Mouse (Mus musculus) hindbrain, embryonic 13.5 days (tissue): ENCODE results near the gene Hbs1l. TPM values are rescaled to one million over a fixed set of nuclear protein-coding genes. Genes with fewer than 3 reads are reported as not detected.

Source experiments
- ATAC-seq: fragments of 200-750 bp; cut with Nextera tagmentation; 2 replicates; pipeline ENCODE4 v1.8.0; 2017; ENCODE audit warnings: moderate TSS enrichment; ENCODE audit not compliant: low FRiP score
- H3K27ac ChIP-seq: fragments of 300-500 bp; sonication (generic); 2 replicates; pipeline ENCODE4 v1.5.1; 2015; ENCODE audit warnings: inconsistent platforms, mild to moderate bottlenecking, moderate library complexity
- H3K27me3 ChIP-seq: fragments of 300-500 bp; sonication (generic); 2 replicates; pipeline ENCODE4 v1.6.1; 2015; ENCODE audit warnings: mild to moderate bottlenecking, inconsistent platforms
- H3K36me3 ChIP-seq: fragments of 300-500 bp; sonication (generic); 2 replicates; pipeline ENCODE4 v1.6.1; 2015; ENCODE audit warnings: mild to moderate bottlenecking, inconsistent platforms
- H3K4me1 ChIP-seq: fragments of 300-500 bp; sonication (generic); replicated peaks from 2 replicates; pipeline ENCODE4 v1.6.1; 2015; ENCODE audit warnings: inconsistent platforms
- H3K4me2 ChIP-seq: fragments of 300-500 bp; sonication (generic); 2 replicates; pipeline ENCODE4 v1.6.1; 2015; ENCODE audit warnings: inconsistent platforms, mild to moderate bottlenecking, moderate library complexity
- H3K4me3 ChIP-seq: fragments of 300-500 bp; sonication (generic); 2 replicates; pipeline ENCODE4 v1.5.1; 2015; ENCODE audit warnings: mild to moderate bottlenecking, inconsistent platforms
- H3K9ac ChIP-seq: fragments of 300-500 bp; sonication (generic); 2 replicates; pipeline ENCODE4 v1.6.1; 2015; ENCODE audit warnings: mild to moderate bottlenecking, inconsistent platforms
- H3K9me3 ChIP-seq: fragments of 300-500 bp; sonication (generic); 2 replicates; pipeline ENCODE4 v1.6.1; 2016; ENCODE audit warnings: inconsistent platforms
- WGBS: fragments of 180-500 bp; shearing (Covaris S2); methylation state at CpG from one replicate; pipeline ENCODE4 v1.1.7; 2015; 5-methylcytosine and 5-hydroxymethylcytosine counted together
- polyA plus RNA-seq: library from polyadenylated mRNA; unstranded; fragments of >200 nt; fragmentation: Nextera tagmentation; extraction: Ambion mirVana; gene quantifications from 2 replicates; pipeline ENCODE4 v1.2.1, GENCODE M21; 2015

Gene Hbs1l
- polyA plus RNA-seq, 1 experiment from 2014 or later, result 99.1 TPM

DNA sequence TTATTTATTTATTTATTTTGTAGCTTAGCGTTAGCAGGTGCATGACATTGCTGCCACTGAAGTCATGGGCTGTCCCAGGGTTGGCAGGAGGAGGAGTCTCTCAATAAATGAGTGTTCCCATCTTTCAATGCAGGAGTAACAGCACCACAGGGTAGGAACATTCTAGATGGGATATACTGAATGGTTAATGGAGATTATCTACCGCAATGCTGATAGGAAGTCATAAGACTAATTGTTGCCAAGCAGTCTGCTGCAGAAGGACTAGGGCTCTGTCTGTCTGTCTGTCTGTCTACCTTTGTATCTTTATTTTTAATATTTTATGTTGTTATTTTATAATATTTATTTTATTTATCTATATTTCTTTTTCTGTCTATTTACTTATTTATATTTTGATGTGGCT, 24.5 kb upstream of the Hbs1l start:
- Histone ChIP-seq H3K36me3 (no peaks in the 10 kb centered on the region), H3K4me1 (no peaks in the 10 kb centered on the region), H3K27ac (no peak overlapping the region), H3K27me3 (no peaks in the 10 kb centered on the region), H3K4me2 (no peak overlapping the region), H3K9me3 (no peaks in the 10 kb centered on the region), H3K9ac (no peak overlapping the region), H3K4me3 (no peak overlapping the region)
- no peak for ATAC-seq
- WGBS, result 95% methylated on average over 2 of the region's 2 CpGs

DNA sequence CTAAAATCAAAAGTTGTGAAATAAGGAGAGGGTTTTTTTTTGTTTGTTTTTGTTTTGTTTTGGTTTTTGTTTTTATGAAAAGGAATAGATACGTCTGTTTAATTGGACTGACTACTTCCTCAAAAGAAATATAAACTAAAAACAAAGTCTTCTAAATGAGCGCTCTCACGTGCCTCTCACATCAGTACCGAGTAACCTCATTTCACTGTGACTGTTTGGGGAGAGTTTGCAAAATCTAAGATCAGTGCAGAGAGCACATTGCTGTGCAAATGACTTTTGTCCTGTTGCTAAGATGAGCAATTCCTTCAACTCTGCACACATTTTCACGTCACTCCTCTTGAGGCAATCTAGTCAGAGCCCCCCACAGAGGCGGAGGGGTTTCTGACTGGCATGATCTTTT, 24.0 kb upstream of the Hbs1l start:
- Histone ChIP-seq H3K36me3 (no peaks in the 10 kb centered on the region), H3K9ac (no peak overlapping the region), H3K27ac (no peak overlapping the region), H3K4me3 (no peak overlapping the region), H3K9me3 (no peaks in the 10 kb centered on the region), H3K4me2 (no peak overlapping the region), H3K4me1 (no peaks in the 10 kb centered on the region), H3K27me3 (no peaks in the 10 kb centered on the region)
- no peak for ATAC-seq
- 66% methylated on average over 6 of the region's 6 CpGs for WGBS

DNA sequence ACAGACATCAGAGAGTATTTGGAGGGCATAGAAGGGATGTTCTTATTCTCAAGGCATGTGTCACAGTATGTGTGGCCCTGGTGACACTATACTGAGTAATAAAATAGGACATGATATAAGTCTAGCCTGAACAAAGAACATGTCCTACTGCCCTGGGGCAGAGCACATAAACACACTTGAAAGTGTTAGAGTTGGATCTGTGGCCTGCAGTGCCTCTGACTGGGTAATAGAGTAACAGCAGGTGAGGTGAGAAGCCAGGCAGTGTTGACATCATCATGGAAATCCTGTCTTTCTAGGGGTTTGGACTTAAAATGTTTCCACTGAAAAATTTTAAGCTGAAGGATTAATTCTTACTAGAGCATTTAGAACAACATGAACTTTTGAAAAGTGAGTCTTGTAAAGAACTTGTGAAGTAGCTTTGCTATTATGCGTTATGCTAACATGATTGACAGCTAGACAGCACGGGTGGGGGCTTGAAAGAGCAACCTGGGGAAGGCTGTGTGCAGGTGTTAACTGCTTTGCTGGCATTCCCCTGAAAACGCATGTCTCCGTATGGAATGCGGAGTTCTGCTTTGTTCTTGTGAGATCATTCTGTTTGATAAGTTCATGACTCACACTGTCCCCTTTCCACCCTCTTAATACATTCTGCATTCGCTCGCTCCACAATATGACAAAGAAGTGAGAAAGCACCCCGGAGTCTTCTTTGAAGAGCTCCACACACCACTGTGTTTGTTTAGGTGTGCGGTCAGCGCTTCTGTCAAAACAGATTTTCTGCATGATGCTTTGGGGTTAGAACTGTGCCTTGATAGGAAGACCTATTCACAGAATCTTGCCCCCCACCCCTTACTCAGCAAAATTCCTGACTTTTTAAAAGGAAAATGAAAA, 8.3 kb upstream of the Hbs1l start:
- H3K9me3 ChIP-seq, result no peaks in the 10 kb centered on the region
- H3K27ac ChIP-seq, result no peak overlapping the region
- no peak overlapping the region for H3K4me3 ChIP-seq
- 60% methylated on average over 10 of the region's 10 CpGs for WGBS
- no peaks in the 10 kb centered on the region for H3K36me3 ChIP-seq
- no peak overlapping the region for H3K9ac ChIP-seq
- no peak for ATAC-seq
- H3K27me3 ChIP-seq, result no peaks in the 10 kb centered on the region
- no peaks in the 10 kb centered on the region for H3K4me1 ChIP-seq
- H3K4me2 ChIP-seq, result no peak overlapping the region

DNA sequence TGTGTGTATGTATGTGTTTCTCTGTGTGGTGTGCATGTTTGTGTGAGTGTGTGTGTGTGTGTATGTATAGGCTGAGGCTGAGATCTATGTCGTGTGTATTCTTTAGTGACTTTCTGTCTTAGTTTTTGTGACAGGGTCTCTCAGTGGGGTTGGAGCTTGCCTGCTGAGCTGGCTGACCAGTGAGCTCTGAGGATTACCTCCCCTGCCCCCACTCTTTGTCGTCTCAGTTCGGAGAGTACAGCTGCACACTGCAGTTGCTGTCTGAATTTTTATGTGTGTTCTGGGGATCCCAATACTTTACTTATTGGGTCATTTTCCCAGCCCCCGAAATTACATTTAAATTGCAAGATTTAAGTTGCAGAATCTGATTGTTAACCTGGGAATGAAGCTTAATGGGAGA, 4.6 kb upstream of the Hbs1l start:
- WGBS, result 36% methylated on average over 4 of the region's 4 CpGs
- Histone ChIP-seq H3K4me3 (no peak overlapping the region), H3K4me2 (no peak overlapping the region), H3K9me3 (no peaks in the 10 kb centered on the region), H3K4me1 (0 out of 2 replicates have a peak, but pooled peaks cover 2% of the 10 kb centered on the region), H3K27ac (no peak overlapping the region), H3K27me3 (no peaks in the 10 kb centered on the region), H3K36me3 (no peaks in the 10 kb centered on the region), H3K9ac (no peak overlapping the region)
- no peak for ATAC-seq

DNA sequence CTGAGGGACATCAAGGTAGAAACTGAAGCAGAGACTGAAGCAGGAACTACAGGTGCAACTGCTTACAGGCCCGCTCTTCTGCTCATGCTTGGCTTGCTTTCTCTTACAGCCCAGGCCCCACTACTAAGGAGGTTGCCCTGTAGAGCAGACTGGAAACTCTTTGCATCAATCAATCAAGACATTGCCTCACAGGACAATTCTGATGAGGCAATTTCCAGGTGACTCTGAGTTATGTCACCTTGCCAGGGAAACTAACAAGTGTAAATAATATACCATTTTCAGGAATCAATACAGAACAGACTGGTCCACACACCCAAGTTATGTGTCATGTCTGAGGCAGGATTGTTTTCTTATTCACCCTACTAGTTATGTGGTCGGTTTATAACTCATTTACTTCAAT, 1.6 kb upstream of the Hbs1l start:
- H3K27ac ChIP-seq, result no peak overlapping the region
- H3K36me3 ChIP-seq, result 0 out of 2 replicates have a peak, but pooled peaks cover under 1% of the 10 kb centered on the region
- no peak overlapping the region for H3K4me3 ChIP-seq
- no peaks in the 10 kb centered on the region for H3K27me3 ChIP-seq
- WGBS, result 94% methylated on average over 2 of the region's 2 CpGs
- H3K9me3 ChIP-seq, result no peaks in the 10 kb centered on the region
- ATAC-seq, result no peak
- H3K4me1 ChIP-seq, result peaks cover 24% of the 10 kb centered on the region
- no peak overlapping the region for H3K9ac ChIP-seq
- no peak overlapping the region for H3K4me2 ChIP-seq

DNA sequence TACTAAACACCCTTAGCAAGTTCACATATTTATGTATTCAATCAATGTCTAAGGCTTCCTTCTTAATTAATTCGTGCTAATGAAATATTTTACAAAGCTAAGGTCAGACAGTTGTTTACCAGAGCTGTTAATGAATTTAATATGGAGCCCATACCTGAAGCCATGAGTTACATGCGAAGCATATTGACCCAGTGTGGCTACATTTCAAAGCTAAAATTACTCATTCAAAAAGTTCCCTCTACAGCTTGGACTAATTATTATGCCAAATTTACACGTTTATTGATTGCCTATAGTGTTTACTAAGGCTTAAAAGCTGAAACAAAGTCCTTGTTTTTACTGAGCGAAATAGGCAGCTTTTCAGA, 401 bp upstream of the Hbs1l start:
- H3K4me1 ChIP-seq, result peaks cover 24% of the 10 kb centered on the region
- H3K4me3 ChIP-seq, result peak overlapping the region; percentile 94
- peak; percentile 51 for ATAC-seq
- H3K36me3 ChIP-seq, result peaks cover 10% of the 10 kb centered on the region
- H3K9me3 ChIP-seq, result no peaks in the 10 kb centered on the region
- no peak overlapping the region for H3K9ac ChIP-seq
- no peak overlapping the region for H3K27ac ChIP-seq
- no peaks in the 10 kb centered on the region for H3K27me3 ChIP-seq
- 45% methylated on average over 4 of the region's 4 CpGs for WGBS
- peak overlapping the region; percentile 53 for H3K4me2 ChIP-seq

DNA sequence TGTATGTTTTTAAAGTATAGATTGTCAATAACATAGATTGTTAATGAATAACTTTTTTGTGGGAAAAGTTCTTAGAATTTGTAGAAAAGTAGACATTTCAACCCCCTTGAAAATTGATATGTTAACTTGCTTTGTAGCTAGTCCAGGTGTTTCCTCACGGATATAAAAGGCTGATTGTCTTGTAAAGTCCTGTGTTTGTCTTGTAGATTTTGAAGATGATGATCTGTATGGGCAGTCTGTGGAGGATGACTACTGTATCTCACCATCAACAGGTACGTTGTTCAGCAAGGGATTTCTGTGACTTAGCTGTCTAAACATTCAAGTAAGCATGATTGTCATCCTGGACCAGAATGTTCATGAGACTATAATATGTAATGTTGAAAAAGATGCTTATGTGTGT, 3.2 kb downstream of the Hbs1l start:
- no peak overlapping the region for H3K4me3 ChIP-seq
- no peak for ATAC-seq
- H3K4me1 ChIP-seq, result peaks cover 24% of the 10 kb centered on the region
- H3K27me3 ChIP-seq, result no peaks in the 10 kb centered on the region
- H3K4me2 ChIP-seq, result no peak overlapping the region
- no peak overlapping the region for H3K9ac ChIP-seq
- peaks cover 28% of the 10 kb centered on the region for H3K36me3 ChIP-seq
- H3K27ac ChIP-seq, result no peak overlapping the region
- WGBS, result 91% methylated on average over 2 of the region's 2 CpGs
- no peaks in the 10 kb centered on the region for H3K9me3 ChIP-seq

DNA sequence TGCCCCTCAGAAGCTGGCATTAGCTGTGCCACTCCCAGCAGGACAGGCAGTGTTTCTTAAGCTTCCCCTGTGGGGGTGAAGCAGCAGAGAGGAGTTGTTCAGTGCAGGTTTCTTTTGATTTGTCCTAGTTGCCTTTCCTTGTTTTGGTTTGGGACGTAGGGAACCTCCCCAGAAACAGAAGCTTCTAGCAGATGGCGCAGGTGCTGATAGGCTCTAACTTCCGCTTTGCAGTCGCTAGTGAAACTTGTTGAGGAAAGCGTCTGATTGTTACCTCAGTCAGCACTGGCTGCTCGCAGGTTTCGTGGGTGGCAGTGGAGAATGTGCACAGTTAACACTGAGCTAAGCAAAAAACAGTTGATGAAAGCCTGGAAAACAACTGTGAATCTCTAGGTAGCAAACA, 6.0 kb downstream of the Hbs1l start:
- Histone ChIP-seq H3K9ac (no peak overlapping the region), H3K4me2 (no peak overlapping the region), H3K36me3 (peaks cover 52% of the 10 kb centered on the region), H3K4me1 (peaks cover 17% of the 10 kb centered on the region), H3K27me3 (no peaks in the 10 kb centered on the region), H3K9me3 (no peaks in the 10 kb centered on the region), H3K27ac (no peak overlapping the region), H3K4me3 (no peak overlapping the region)
- WGBS, result 92% methylated on average over 7 of the region's 7 CpGs
- ATAC-seq, result no peak

DNA sequence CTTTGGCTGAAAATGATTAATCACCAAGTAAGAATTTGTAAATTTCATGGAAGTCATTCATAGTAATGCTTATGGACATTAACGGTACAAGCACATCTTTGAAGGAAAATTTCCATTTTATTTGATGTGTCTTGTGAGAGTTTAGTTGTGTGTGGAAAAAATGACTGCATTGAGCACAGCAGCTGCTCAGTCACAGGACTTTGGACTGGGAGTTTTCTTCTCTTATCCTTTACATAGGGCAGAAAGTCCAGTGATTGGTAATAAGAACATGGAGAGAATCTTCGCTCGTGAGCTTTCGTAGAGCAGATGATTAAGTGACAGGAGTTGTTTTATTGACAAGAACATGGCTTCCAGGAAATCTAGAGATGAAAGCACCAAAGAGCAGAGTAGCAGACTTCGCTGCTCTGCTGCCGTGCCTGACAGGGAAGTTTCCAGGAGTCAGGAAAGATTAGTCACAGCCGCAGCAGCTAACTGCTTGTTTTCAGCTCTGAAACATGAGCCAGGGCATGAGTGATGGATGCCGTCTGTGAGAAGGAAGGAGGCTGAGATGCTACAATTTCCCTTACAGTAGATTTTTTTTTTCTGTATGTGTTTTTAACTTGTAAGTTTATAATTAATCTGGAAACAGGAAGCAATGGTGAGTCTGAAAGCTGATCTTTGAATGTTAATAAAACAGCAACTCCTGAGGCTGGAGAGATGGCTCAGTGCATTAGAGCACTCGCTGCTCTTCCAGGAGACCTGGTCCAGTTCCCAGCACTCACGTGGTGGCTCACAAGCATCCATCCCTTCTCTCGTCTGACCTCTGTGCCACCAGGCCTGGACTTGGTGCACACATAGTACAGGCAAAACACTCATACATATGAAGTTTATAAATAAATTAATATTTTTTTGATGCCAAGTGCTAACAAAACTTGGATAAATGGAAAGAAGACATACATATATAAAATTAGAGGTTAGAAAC, 9.2 kb downstream of the Hbs1l start:
- no peak overlapping the region for H3K4me3 ChIP-seq
- H3K27ac ChIP-seq, result no peak overlapping the region
- no peak for ATAC-seq
- no peaks in the 10 kb centered on the region for H3K9me3 ChIP-seq
- H3K4me2 ChIP-seq, result no peak overlapping the region
- H3K4me1 ChIP-seq, result no peaks in the 10 kb centered on the region
- H3K27me3 ChIP-seq, result no peaks in the 10 kb centered on the region
- peaks cover 51% of the 10 kb centered on the region for H3K36me3 ChIP-seq
- no peak overlapping the region for H3K9ac ChIP-seq
- 88% methylated on average over 11 of the region's 11 CpGs for WGBS

DNA sequence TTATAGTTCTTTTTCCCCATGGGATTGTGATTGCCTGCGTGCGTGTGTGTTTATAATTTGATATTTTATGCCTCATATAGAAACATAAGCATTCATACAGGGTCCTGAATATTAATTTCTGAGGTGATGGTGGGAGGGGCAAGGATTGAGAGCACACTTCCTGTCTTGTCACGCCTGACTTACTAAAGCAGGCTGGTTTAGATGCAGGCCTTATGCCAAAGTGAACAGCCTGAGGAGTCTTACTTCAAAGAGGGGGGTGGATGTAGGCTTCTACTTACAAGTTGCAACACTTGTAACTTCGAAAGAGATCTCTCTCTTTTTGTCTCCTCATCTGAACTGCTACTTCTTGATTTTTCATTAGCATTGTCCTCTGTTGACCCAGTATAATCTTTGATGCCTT, 18.0 kb downstream of the Hbs1l start:
- no peak overlapping the region for H3K27ac ChIP-seq
- WGBS, result 78% methylated on average over 4 of the region's 4 CpGs

DNA sequence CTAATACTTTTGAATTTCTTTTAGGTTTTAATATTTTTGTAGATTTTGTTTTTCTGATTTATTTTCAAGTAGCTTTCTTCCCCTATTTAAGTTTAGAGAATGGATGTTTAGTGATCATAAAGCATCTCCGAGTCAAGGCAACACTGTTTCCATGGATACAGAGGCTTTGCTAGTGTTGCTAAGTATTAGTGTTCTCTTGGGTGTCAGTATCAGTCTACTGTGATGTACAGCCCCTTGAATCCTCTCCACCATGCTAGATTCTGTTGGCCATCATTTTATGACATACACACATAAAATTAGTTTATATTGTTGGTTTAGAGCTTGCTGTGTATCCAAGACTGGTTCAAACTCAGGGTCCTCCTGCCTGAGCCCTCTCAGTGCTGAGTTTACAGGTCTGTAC, 20.3 kb downstream of the Hbs1l start:
- ATAC-seq, result no peak
- Histone ChIP-seq H3K9me3 (no peaks in the 10 kb centered on the region), H3K4me2 (no peak overlapping the region), H3K27ac (no peak overlapping the region), H3K9ac (no peak overlapping the region), H3K4me3 (no peak overlapping the region), H3K4me1 (no peaks in the 10 kb centered on the region), H3K27me3 (no peaks in the 10 kb centered on the region), H3K36me3 (peaks cover 12% of the 10 kb centered on the region)
- WGBS, result 79% methylated on average over 1 of the region's 1 CpGs

More for the DNA sequence above, 18.0 kb downstream of the Hbs1l start:
- Histone ChIP-seq H3K36me3 (peaks cover 12% of the 10 kb centered on the region), H3K27me3 (no peaks in the 10 kb centered on the region), H3K9ac (no peak overlapping the region), H3K4me3 (no peak overlapping the region), H3K4me1 (no peaks in the 10 kb centered on the region), H3K4me2 (no peak overlapping the region), H3K9me3 (no peaks in the 10 kb centered on the region)
- ATAC-seq, result no peak

DNA sequence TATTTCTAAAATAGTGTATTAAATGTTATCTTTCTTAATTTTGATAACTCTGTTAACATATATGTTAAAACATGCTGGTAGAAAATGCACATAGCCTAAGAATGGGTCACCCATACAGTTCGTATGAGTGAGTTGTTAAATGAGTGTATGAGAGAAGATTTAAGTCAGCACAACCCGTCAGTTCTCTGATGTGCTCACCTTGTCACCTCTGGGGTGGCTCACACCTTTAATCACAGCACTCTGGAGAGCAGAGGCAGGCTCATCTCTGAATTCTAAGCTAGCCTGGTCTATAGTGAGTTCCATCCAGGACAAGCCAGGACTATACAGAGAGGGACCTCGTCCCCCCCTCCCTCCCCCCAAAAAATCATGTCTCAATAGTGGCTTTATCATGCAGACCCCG, 22.5 kb downstream of the Hbs1l start:
- no peak for ATAC-seq

More for the DNA sequence above, 22.5 kb downstream of the Hbs1l start:
- H3K9me3 ChIP-seq, result no peaks in the 10 kb centered on the region
- 95% methylated on average over 4 of the region's 4 CpGs for WGBS
- peaks cover 12% of the 10 kb centered on the region for H3K36me3 ChIP-seq
- H3K27ac ChIP-seq, result no peak overlapping the region
- no peaks in the 10 kb centered on the region for H3K27me3 ChIP-seq
- no peak overlapping the region for H3K9ac ChIP-seq
- H3K4me3 ChIP-seq, result no peak overlapping the region
- H3K4me1 ChIP-seq, result no peaks in the 10 kb centered on the region
- H3K4me2 ChIP-seq, result no peak overlapping the region
